ENCODE assay signal across 12 mouse cellular contexts in genomic region chr14:52325890-52326289, GRCm38 (mm10). TPM values are rescaled to one million over a fixed set of nuclear protein-coding genes. Genes with fewer than 3 reads are reported as not detected.
A peak's percentile ranks its signal among the peaks of the same experiment; 100 is the strongest.
DNase-seq lines count a peak whose midpoint lies in the region; ATAC-seq and TF ChIP-seq lines count a peak whose summit lies in the region.
"Had no signal": no experiment of that assay in that cellular context is flagged by ENCODE, and none has a peak within 500 bp of the region (broad histone marks: within the 10 kb centered on the region; RNA-seq: fewer than 3 reads in every experiment).

No protein-coding gene starts in this region.

- no peak overlapping the region for H3K4me3 ChIP-seq in left cerebral cortex, adult 2 months
- peak overlapping the region; percentile 73 for H3K4me3 ChIP-seq in hindbrain, embryonic 10.5 days
- H3K4me3 ChIP-seq in neural tube, embryonic 12.5 days = no peak overlapping the region; the same call in 1 of the 2 replicates

- H3K36me3 ChIP-seq in hindbrain, embryonic 10.5 days = peaks cover 9% of the 10 kb centered on the region
- H3K36me3 ChIP-seq in neural tube, embryonic 12.5 days = no peaks in the 10 kb centered on the region

- intact Hi-C loops in left cerebral cortex, adult 2 months (cut with DNase I) = no loop called here
- intact Hi-C loops in left cerebral cortex, postnatal 14 days (cut with DNase I) = no loop called here

- TF ChIP-seq CTCF in left cerebral cortex, adult 2 months (IDR thresholded peaks at IDR 0.05) = peak; percentile 49
- TF ChIP-seq CTCF in brain, embryonic 14.5 days (IDR thresholded peaks at IDR 0.05; ENCODE audit: borderline replicate concordance, extremely low read depth, insufficient read depth, insufficient read length) = peak; percentile 64

- no peaks in the 10 kb centered on the region for H3K27me3 ChIP-seq in hindbrain, embryonic 10.5 days (ENCODE audit: insufficient read depth, poor library complexity, severe bottlenecking)
- H3K27me3 ChIP-seq in neural tube, embryonic 12.5 days (replicated peaks) = no peaks in the 10 kb centered on the region

- peak overlapping the region; percentile 87 for H3K4me2 ChIP-seq in neural tube, embryonic 12.5 days (replicated peaks)

- H3K9ac ChIP-seq in neural tube, embryonic 12.5 days = 0 out of 2 replicates have a peak overlapping the region, but pooled peaks have one; percentile 8

- H3K9me3 ChIP-seq in hindbrain, embryonic 10.5 days = no peaks in the 10 kb centered on the region
- no peaks in the 10 kb centered on the region for H3K9me3 ChIP-seq in neural tube, embryonic 12.5 days

- no peak for ATAC-seq in neural tube, embryonic 12.5 days (ENCODE audit: low FRiP score, low read depth)

- no peak for TF ChIP-seq POLR2A in brain, embryonic 14.5 days (IDR thresholded peaks at IDR 0.05; ENCODE audit: borderline replicate concordance, extremely low read depth, insufficient read depth, insufficient read length, poor library complexity, severe bottlenecking)

- WGBS in hindbrain, embryonic 10.5 days = 4% methylated on average over 4 of the region's 4 CpGs
- 2% methylated on average over 4 of the region's 4 CpGs for WGBS in neural tube, embryonic 12.5 days

- no peak overlapping the region for H3K27ac ChIP-seq in left cerebral cortex, adult 2 months
- peak overlapping the region; percentile 95 for H3K27ac ChIP-seq in hindbrain, embryonic 10.5 days
- no peak overlapping the region for H3K27ac ChIP-seq in neural tube, embryonic 12.5 days

- H3K4me1 ChIP-seq in hindbrain, embryonic 10.5 days (replicated peaks) = peaks cover 49% of the 10 kb centered on the region
- H3K4me1 ChIP-seq in neural tube, embryonic 12.5 days = peaks cover 18% of the 10 kb centered on the region

- DNase-seq in left cerebral cortex, adult 2 months (ENCODE audit: extremely low spot score in 1 of 2, low spot score in 2 of 2) = no peak
- no peak for DNase-seq in left cerebral cortex, adult 18-20 months (ENCODE audit: low spot score in 2 of 2)
- peak; percentile 60 for DNase-seq in brain, embryonic 14.5 days (ENCODE audit: low read depth)
- peak; percentile 42 for DNase-seq in hindbrain, embryonic 10.5 days (ENCODE audit: low spot score)
- DNase-seq in cerebellum, postnatal 14 days = no peak
- DNase-seq in left cerebral cortex, postnatal 14 days (ENCODE audit: low spot score in 2 of 2) = no peak
- no peak for DNase-seq in adrenal gland, postnatal 4 days (ENCODE audit: low spot score in 2 of 2)

RNA-seq across cellular contexts. Expression of gene Sall2, which starts 2.7 kb away (rescaled TPM):
- 10 to 100 TPM; 31.9 to 33.0 TPM for total RNA-seq in left cerebral cortex, adult 2 months (2021)
- total RNA-seq in left cerebral cortex, adult 18-20 months (2021) = 10 to 100 TPM; 35.8 to 36.5 TPM
- 57.8 and 72.6 TPM in 2 replicates for polyA plus RNA-seq in brain, embryonic 14.5 days (2012; rRNA removed)
- 56.9 and 60.3 TPM in 2 replicates for polyA plus RNA-seq in hindbrain, embryonic 10.5 days (2016; fragmentation: Nextera tagmentation; extraction: Ambion mirVana)
- polyA plus RNA-seq in neural tube, embryonic 12.5 days (2016; fragmentation: Nextera tagmentation; extraction: Ambion mirVana) = 55.8 and 57.3 TPM in 2 replicates
- 10 to 100 TPM; 32.7 to 37.1 TPM for total RNA-seq in left cerebral cortex, postnatal 14 days (2021)
- total RNA-seq in adrenal gland, postnatal 4 days (2021) = 10 to 100 TPM; 17.0 to 20.1 TPM

RNA-seq across cellular contexts. Expression of gene Mettl3, which starts 21.0 kb away (rescaled TPM):
- 10 to 100 TPM; 37.4 to 44.7 TPM for total RNA-seq in left cerebral cortex, adult 2 months (2021)
- 10 to 100 TPM; 37.6 to 44.1 TPM for total RNA-seq in left cerebral cortex, adult 18-20 months (2021)
- polyA plus RNA-seq in brain, embryonic 14.5 days (2012; rRNA removed) = 46.1 and 46.2 TPM in 2 replicates
- polyA plus RNA-seq in hindbrain, embryonic 10.5 days (2016; fragmentation: Nextera tagmentation; extraction: Ambion mirVana) = 57.7 and 64.2 TPM in 2 replicates
- 58.7 and 58.8 TPM in 2 replicates for polyA plus RNA-seq in neural tube, embryonic 12.5 days (2016; fragmentation: Nextera tagmentation; extraction: Ambion mirVana)
- total RNA-seq in left cerebral cortex, postnatal 14 days (2021) = 10 to 100 TPM; 35.2 to 35.3 TPM
- 10 to 100 TPM; 32.0 to 41.9 TPM for total RNA-seq in adrenal gland, postnatal 4 days (2021)

RNA-seq across cellular contexts. Expression of gene Olfr1513, which starts 30.3 kb away (rescaled TPM):
- not detected for total RNA-seq in left cerebral cortex, adult 2 months (2021)
- not detected for total RNA-seq in left cerebral cortex, adult 18-20 months (2021)
- polyA plus RNA-seq in brain, embryonic 14.5 days (2012; rRNA removed) = not detected in 2 replicates
- polyA plus RNA-seq in hindbrain, embryonic 10.5 days (2016; fragmentation: Nextera tagmentation; extraction: Ambion mirVana) = not detected in 2 replicates
- polyA plus RNA-seq in neural tube, embryonic 12.5 days (2016; fragmentation: Nextera tagmentation; extraction: Ambion mirVana) = 0.09 TPM in 1 of 2 replicates, not detected in the other
- not detected for total RNA-seq in left cerebral cortex, postnatal 14 days (2021)
- total RNA-seq in adrenal gland, postnatal 4 days (2021) = not detected
- polyA plus RNA-seq: heart, embryonic 14.5 days; large intestine, adult 2 months; lung, embryonic 16.5 days; testis, adult 2 months had no signal

RNA-seq across cellular contexts. Expression of gene Rab2b, which starts 46.5 kb away (rescaled TPM):
- total RNA-seq in left cerebral cortex, adult 2 months (2021) = 10 to 100 TPM; 35.8 to 37.2 TPM
- 10 to 100 TPM; 34.0 to 36.3 TPM for total RNA-seq in left cerebral cortex, adult 18-20 months (2021)
- 51.7 and 59.0 TPM in 2 replicates for polyA plus RNA-seq in brain, embryonic 14.5 days (2012; rRNA removed)
- polyA plus RNA-seq in hindbrain, embryonic 10.5 days (2016; fragmentation: Nextera tagmentation; extraction: Ambion mirVana) = 29.2 and 36.2 TPM in 2 replicates
- 43.7 and 52.9 TPM in 2 replicates for polyA plus RNA-seq in neural tube, embryonic 12.5 days (2016; fragmentation: Nextera tagmentation; extraction: Ambion mirVana)
- total RNA-seq in left cerebral cortex, postnatal 14 days (2021) = 10 to 100 TPM; 34.7 to 35.3 TPM
- 10 to 100 TPM; 38.9 to 39.8 TPM for total RNA-seq in adrenal gland, postnatal 4 days (2021)

RNA-seq across cellular contexts. Expression of gene Tox4, which starts 46.9 kb away (rescaled TPM):
- 10 to 100 TPM; 62.6 to 66.0 TPM for total RNA-seq in left cerebral cortex, adult 2 months (2021)
- total RNA-seq in left cerebral cortex, adult 18-20 months (2021) = 10 to 100 TPM; 65.6 to 65.8 TPM
- polyA plus RNA-seq in brain, embryonic 14.5 days (2012; rRNA removed) = 54.6 and 58.9 TPM in 2 replicates
- 52.1 and 55.4 TPM in 2 replicates for polyA plus RNA-seq in hindbrain, embryonic 10.5 days (2016; fragmentation: Nextera tagmentation; extraction: Ambion mirVana)
- 51.8 and 56.6 TPM in 2 replicates for polyA plus RNA-seq in neural tube, embryonic 12.5 days (2016; fragmentation: Nextera tagmentation; extraction: Ambion mirVana)
- 10 to 100 TPM; 61.4 to 62.6 TPM for total RNA-seq in left cerebral cortex, postnatal 14 days (2021)
- total RNA-seq in adrenal gland, postnatal 4 days (2021) = 10 to 100 TPM; 61.8 to 62.0 TPM

Comparison
In these comparisons a context has a peak if more than half of its experiments do, and no peak if none do; other contexts are left out.
1. DNase-seq: peak in brain, embryonic 14.5 days (single experiment) and hindbrain, embryonic 10.5 days (single experiment); none in left cerebral cortex, adult 2 months (0 of 2), left cerebral cortex, adult 18-20 months (0 of 2), cerebellum, postnatal 14 days (0 of 2), left cerebral cortex, postnatal 14 days (0 of 2) and adrenal gland, postnatal 4 days (0 of 2).